In the genomic region with DNA sequence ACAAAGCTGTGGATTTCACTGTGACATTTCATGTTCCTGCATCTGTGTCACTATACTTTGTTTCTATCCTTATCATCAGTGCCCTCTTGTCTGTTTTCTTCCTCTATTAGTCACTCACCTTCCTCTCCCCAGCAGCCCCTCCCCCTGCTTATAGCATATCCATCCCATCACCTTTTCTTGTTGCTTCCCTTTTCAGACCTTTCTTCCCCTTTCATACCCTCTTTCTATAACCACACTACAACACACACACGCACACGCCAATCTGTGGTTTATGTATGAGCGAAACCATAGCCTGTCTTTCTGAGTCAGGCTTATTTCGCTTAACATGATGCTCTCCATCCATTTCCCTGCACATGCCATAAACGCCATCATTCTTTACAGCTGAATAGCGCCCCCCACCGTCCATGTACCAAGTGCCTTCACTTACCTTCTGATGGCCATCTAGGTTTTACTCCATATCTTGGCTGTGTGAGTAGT, we compare ENCODE assay signal across 16 mouse cellular contexts. TPM values are rescaled to one million over a fixed set of nuclear protein-coding genes. Genes with fewer than 3 reads are reported as not detected.
DNase-seq lines count a peak whose midpoint lies in the region; ATAC-seq and TF ChIP-seq lines count a peak whose summit lies in the region.
"Had no signal": no experiment of that assay in that cellular context is flagged by ENCODE, and none has a peak within 500 bp of the region (broad histone marks: within the 10 kb centered on the region; RNA-seq: fewer than 3 reads in every experiment).

No protein-coding gene starts in this region.

- DNase-seq in kidney, postnatal 0 days (ENCODE audit: low spot score) = no peak
- DNase-seq in thymus, postnatal 4 days = peak; percentile 57
- DNase-seq in thymus, postnatal 36 days = no peak
- DNase-seq in gastrocnemius, adult 18-20 months (ENCODE audit: low spot score) = no peak
- DNase-seq in heart, adult 9 months (ENCODE audit: low spot score in 2 of 2) = no peak
- DNase-seq in cerebellum, adult 11-12 months = no peak
- DNase-seq: adrenal gland, adult 2 months; heart, adult 2 months; heart, postnatal 36 days; layer of hippocampus, adult 9-11 months; lung, postnatal 14 days; right cerebral cortex, postnatal 4 days had no signal

- ATAC-seq in kidney, postnatal 0 days (replicated peaks; ENCODE audit: low FRiP score, low read depth) = no peak
- no peak for ATAC-seq in kidney, embryonic 14.5 days (ENCODE audit: low FRiP score, low TSS enrichment)
- peak; percentile 98 for ATAC-seq in common myeloid progenitor, adult 5-6 weeks (replicated peaks; ENCODE audit: low read depth, poor library complexity, severe bottlenecking)

- H3K36me3 ChIP-seq in kidney, postnatal 0 days (ENCODE audit: insufficient read depth, low read length) = no peaks in the 10 kb centered on the region
- H3K36me3 ChIP-seq in kidney, embryonic 14.5 days (ENCODE audit: control insufficient read depth, insufficient read depth, low read length) = no peaks in the 10 kb centered on the region
- H3K36me3 ChIP-seq: kidney, embryonic 15.5 days; limb, embryonic 10.5 days had no signal

- H3K4me1 ChIP-seq in kidney, postnatal 0 days (replicated peaks; ENCODE audit: insufficient read depth, low read length) = no peaks in the 10 kb centered on the region
- 0 out of 2 replicates have a peak, but pooled peaks cover 2% of the 10 kb centered on the region for H3K4me1 ChIP-seq in kidney, embryonic 14.5 days (ENCODE audit: control insufficient read depth, insufficient read depth, low read length)
- H3K4me1 ChIP-seq: limb, embryonic 10.5 days had no signal

- TF ChIP-seq CTCF in kidney, postnatal 0 days (IDR thresholded peaks at IDR 0.05; ENCODE audit: low read depth) = peak; percentile 22; the same call in 1 of the 2 replicates

- H3K4me3 ChIP-seq in kidney, postnatal 0 days (replicated peaks; ENCODE audit: low read depth, low read length) = no peak overlapping the region
- no peak overlapping the region for H3K4me3 ChIP-seq in kidney, embryonic 14.5 days (ENCODE audit: low read length)
- H3K4me3 ChIP-seq: heart, adult 2 months; kidney, embryonic 15.5 days; limb, embryonic 10.5 days had no signal

- no peaks in the 10 kb centered on the region for H3K27me3 ChIP-seq in kidney, postnatal 0 days (ENCODE audit: insufficient read depth, low read length)
- no peaks in the 10 kb centered on the region for H3K27me3 ChIP-seq in kidney, embryonic 14.5 days (ENCODE audit: control insufficient read depth, insufficient read depth, low read length)
- H3K27me3 ChIP-seq: kidney, embryonic 15.5 days had no signal

- WGBS in kidney, postnatal 0 days = 71% methylated on average over 7 of the region's 7 CpGs
- 70% methylated on average over 7 of the region's 7 CpGs for WGBS in kidney, embryonic 14.5 days

- no peak overlapping the region for H3K4me2 ChIP-seq in kidney, postnatal 0 days (ENCODE audit: low read length)
- H3K4me2 ChIP-seq in kidney, embryonic 14.5 days (replicated peaks; ENCODE audit: low read depth, low read length) = no peak overlapping the region
- H3K4me2 ChIP-seq: kidney, embryonic 15.5 days had no signal

- no peak overlapping the region for H3K27ac ChIP-seq in kidney, postnatal 0 days
- H3K27ac ChIP-seq in kidney, embryonic 14.5 days (ENCODE audit: low read depth, low read length) = no peak overlapping the region
- H3K27ac ChIP-seq: heart, adult 2 months; kidney, embryonic 15.5 days; limb, embryonic 10.5 days had no signal

- H3K9me3 ChIP-seq in kidney, postnatal 0 days (replicated peaks; ENCODE audit: low read length) = no peaks in the 10 kb centered on the region
- H3K9me3 ChIP-seq in kidney, embryonic 14.5 days (ENCODE audit: control insufficient read depth, low read length) = no peaks in the 10 kb centered on the region
- H3K9me3 ChIP-seq: kidney, embryonic 15.5 days; limb, embryonic 10.5 days had no signal

- no peak overlapping the region for H3K9ac ChIP-seq in kidney, postnatal 0 days (ENCODE audit: low read depth, low read length)
- no peak overlapping the region for H3K9ac ChIP-seq in kidney, embryonic 14.5 days (ENCODE audit: low read depth, low read length)
- H3K9ac ChIP-seq: kidney, embryonic 15.5 days had no signal

RNA-seq across cellular contexts. Expression of a gene that starts 6.4 kb away (rescaled TPM):
- 20.5 and 22.1 TPM in 2 replicates for polyA plus RNA-seq in kidney, postnatal 0 days (2015; fragmentation: Nextera tagmentation; extraction: Ambion mirVana)
- 13.5 and 18.6 TPM in 2 replicates for polyA plus RNA-seq in kidney, embryonic 14.5 days (2014; fragmentation: Nextera tagmentation; extraction: Ambion mirVana)
- total RNA-seq in common myeloid progenitor, adult 5-6 weeks (2017) = 12.2 and 15.8 TPM in 2 replicates
- total RNA-seq in gastrocnemius, adult 18-20 months (2021) = 1 to 10 TPM in 1 of 2 experiments, under 1 TPM in 1; 0.47 to 1.2 TPM
